Mouse (Mus musculus): Measurements from ENCODE around the gene Wbp1.

DNA sequence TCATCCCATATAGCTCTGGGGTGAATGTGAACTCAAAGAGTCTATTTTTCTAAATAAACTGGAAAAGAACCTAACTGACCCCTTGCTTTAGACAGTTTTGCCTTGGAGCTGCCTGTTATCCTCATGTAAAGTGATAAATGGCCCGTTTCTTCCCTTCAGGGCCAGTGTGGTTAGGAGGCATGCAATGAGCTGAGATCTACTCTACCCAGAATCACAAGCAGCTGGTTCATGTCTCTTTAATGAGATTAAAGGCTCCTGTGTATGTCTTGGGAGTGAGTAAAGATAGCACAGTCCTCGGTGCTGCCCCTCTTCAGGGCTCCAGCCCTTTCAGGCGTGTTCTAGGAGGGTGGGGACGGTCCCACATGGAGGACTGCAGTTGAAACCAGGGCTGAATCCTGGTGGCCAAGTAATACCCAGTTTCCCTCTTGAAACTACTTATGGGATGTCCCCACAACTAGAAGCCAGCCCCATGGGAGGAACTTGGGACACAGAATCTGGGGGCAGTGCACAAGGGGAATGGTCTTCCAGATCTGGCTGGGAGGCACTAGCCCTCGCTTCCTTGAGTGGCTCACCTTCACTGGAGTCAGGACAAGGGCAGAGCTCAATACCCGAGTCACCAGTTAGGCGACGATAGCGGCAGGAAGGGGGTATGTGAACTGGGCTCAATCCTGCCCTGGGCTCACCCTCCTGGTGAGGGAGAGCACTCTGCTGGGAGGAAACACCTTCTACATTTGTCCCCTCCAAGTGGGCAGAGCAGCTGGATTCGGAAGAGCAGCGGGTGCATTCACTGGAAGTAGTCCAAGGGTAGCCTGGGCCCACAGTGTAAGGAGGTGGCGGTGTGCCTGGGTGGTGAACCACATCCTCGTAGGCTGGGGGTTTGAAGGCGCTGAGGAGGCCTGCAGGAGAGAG is 2.3 kb downstream of the Wbp1 start:
- TF ChIP-seq CTCF (IDR thresholded peaks at IDR 0.05; ENCODE audit: low read depth) (no peak), EP300 (IDR thresholded peaks at IDR 0.05; ENCODE audit: low read depth) (no peak)
